Mouse (Mus musculus): ENCODE data around the gene Ptrh2.

DNA sequence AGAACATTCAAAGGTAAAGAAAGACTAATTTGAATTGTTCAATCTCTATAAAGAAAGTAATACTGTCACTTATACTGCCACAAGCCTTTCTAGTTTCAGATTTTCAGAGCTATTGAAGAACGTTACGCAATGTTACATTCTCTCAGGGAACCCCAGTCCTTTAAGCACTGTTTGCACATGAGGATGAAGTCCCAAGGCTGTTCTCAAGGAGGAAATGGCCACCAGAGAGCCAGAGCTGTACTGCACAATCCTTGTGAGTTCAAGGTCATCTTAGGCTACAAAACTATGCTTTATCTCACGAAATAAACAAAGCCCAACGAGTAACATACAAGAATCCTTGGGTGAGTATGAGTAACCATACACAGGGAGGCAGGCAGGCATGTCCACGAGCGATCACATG is 49.4 kb upstream of the Ptrh2 start:
- no peak for TF ChIP-seq CTCF (IDR thresholded peaks at IDR 0.05; ENCODE audit: low read depth, low read length)
- TF ChIP-seq POLR2A (IDR thresholded peaks at IDR 0.05; ENCODE audit: extremely low read depth, insufficient read depth, low read length) = no peak

Measured in liver, adult 2 months (tissue).